Mouse (Mus musculus): Measurements from ENCODE around the gene Hfe2.

GRCm38 (mm10) chr3:96541328-96542078, 16.5 kb downstream of the Hfe2 start:
- peak; percentile 42 for TF ChIP-seq CTCF (IDR thresholded peaks at IDR 0.05; ENCODE audit: low read depth)
- no peak for TF ChIP-seq EP300 (IDR thresholded peaks at IDR 0.05; ENCODE audit: low read depth)

Data from liver, embryonic 14.5 days (tissue).